Mouse (Mus musculus): ENCODE data around the gene Gpn2.

The Gpn2 gene

DNA sequence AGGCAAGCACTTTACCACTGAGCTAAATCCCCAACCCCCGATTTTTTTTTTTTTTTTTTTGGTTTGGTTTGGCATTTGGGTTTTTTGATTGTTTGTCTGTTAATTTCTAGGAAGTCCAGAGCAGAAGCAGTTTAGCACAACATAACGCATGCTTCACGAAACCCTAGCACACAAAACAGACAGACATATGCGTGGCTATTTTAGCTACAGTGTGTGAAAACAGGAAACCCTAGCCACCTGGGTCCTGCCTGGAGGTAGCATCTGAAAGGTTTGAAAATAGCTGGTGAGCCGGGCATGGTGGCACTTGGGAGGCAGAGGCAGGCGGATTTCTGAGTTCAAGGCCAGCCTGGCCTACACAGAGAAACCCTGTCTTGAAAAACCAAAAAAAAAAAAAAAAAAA is 11.9 kb downstream of the Gpn2 start:
- DNase-seq, result no peak

DNA sequence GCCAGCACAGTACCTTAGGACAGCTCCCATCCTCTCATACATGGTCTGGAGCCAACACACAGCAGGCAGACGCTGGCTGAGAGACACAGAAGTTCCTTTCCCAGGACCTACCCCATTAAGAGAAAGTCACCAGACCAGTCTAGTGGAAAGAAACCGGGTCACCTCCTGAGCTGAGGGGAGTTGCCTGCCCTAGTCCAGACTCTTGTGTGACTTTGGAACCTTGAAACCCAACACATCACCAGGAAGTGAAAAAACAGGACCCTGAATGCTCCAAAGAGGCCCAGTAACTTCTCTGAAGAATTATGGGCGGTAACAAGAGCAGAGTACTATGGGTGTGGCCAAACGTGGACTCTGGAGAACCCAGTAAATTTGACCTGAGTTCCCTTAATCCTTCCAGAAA is 14.5 kb downstream of the Gpn2 start:
- no peak for DNase-seq

DNA sequence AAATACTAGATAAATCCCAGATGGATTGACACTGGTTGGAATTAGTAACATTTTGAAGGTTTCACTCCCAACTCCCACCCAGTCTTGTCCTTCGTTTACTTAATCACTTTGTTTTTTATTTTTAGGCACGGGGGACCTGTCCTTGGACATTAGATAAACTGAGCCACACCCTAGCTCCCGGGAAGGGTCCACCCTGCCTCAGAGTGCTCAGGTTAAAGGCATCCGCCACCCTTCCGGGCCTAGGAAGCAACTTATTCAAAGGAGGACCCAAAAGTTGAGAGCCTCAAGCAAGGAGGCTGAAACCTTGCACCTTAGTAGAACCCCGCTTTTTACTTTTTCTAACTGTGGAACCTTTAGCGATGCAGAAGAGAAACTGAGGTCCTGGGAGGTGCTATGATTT is 15.0 kb downstream of the Gpn2 start:
- no peak for DNase-seq

DNA sequence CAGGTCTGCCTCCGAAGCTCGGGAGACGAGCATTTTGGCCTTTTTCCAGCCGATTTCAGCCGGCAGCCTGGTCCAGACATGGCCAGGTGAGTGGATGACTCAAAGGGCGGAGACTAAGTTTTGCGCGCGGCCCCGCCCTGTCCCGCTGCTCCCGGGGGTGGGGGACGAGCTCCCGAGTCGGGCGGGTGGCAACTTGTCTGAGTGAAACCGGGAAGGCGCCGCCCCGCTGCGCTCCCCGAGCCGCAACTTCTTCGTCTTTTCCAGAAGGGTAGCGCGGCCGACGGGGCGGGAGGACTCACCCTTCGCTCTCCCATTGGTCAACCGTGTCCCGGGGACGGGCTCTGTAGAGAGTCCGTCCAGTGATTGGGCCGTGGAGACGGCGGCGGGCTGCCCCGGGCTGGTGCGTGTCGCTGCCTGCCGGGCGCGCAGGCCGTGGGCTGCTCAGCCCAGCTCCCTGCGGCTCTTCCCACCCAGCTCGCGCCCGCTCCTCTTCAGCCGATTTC is 15.5 kb downstream of the Gpn2 start:
- peak; percentile 84 for DNase-seq

DNA sequence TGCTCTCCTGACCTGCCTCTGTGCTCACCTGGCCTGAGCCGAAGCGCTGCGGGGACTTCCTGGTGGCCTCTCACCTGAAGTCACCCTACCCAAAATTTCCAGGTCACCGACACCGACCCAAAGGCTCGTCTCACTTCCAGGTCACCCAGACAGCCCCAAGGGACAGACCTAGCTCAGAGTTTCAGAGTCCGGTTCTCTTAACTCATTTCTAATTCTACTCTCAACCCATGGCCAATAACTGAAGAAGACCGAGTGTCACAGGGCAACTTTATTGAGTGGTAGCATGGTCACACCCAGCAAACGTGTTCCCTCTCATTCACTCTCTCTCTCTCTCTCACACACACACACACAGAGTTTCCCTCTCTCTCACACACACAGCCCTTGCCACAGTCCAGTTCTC is 16.1 kb downstream of the Gpn2 start:
- DNase-seq, result no peak

DNA sequence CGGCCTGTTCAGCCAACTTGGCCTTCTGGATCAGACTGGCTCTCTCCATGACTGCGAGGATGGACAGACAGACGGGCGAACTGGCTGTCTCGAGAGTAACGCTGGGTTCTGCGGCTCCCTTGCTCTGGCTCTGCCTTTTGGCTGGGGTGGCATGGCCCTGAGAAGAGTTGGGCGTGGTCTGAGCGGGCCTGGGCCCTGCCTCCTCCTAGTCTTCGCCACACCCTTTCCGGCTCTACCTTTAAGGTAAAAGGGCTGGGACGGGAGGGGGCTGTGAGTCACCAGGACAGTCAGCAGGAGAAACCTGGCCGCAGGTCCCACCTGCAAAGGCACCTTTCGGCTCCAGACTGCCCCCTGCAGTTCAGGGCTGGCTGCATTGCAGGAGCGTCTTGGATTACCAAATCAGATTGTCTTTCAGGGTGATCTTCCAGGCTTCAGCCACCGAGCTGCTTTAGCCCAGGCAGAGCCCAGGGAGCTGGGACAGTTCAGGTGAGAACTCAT is 17.6 kb downstream of the Gpn2 start, which contains the start of gene Sfn:
Gene Sfn, minus strand, starts transcription at position 448 of the 498 bp plus-strand sequence.
- no peak for DNase-seq

DNA sequence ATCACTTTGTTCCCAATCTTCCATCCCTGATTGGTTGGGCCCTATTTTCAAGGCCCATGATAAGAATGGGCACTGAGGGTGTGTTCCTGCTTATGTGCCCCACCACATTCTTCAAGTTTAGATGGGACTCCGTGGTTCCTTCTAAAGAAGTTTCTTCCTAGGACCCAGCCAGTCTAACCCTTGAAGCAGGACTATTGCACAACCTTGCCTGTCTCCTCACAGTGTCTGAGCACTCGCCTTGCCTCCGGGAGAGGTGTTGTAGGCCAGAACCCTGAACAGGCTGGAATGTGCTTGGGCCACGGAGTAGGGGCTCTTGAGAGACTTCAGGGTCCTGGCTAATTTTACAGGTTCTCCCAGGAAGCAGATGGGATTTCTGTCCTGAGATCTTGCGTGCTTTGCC is 18.9 kb downstream of the Gpn2 start:
- no peak for DNase-seq

DNA sequence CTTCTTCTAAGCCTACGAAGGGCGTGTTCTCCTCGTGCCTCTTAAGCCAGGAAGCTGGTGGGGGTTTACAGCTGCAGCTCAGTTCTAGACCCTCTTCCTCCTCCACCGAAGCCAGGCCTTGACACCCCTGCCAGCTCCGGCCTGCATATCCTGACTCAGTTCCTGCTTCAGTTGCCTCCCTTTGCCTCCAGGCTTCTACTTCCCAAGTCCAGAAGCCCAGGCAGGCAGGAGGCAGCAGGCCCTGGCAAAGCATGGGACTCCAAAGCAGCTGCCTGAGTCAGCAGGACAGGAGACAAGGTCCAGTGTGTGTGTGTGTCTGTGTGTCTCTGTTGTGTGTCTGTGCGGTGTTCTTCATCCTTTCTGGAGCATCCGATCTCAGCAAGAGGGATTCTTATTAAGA is 20.0 kb downstream of the Gpn2 start:
- DNase-seq, result no peak

DNA sequence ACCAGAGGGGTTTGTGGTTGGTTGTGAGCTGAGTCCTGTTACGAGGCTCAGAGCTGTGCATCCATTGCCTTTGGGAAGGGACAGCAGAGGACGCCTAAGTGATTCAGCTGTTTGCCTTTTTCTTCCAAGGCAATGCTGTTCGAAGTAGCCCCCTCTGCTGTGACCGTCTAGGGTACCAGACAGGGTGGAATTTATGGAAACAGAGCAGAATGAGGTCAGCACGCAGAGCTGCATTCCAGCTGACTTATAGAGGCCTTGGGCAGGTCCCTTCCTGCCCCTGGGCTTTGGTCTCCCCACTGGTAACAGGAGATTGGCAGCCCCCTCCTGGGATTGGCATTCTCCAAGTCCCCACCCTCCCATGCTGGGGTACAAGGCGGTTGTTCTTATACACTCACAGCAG is 20.7 kb downstream of the Gpn2 start:
- DNase-seq, result no peak

DNA sequence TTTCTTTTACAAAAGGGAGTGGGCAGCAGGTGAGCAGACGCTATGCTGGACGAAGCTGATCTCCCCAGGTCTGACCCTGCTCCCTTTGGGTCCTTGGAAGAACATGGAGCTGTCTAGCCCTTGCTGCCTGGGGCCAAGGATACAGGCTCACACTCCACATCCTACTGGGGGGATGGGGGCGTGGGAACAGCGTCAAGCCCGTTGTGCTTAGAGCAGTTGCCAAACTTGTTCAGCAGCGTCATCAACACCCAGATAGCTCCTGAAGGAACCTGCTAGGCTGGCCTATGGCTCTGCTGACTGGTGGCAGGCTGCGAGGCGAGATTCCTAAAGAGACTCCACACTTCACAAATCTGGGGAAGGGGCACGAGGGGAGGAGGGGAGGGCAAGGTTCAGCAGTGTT is 21.2 kb downstream of the Gpn2 start:
- no peak for DNase-seq

DNA sequence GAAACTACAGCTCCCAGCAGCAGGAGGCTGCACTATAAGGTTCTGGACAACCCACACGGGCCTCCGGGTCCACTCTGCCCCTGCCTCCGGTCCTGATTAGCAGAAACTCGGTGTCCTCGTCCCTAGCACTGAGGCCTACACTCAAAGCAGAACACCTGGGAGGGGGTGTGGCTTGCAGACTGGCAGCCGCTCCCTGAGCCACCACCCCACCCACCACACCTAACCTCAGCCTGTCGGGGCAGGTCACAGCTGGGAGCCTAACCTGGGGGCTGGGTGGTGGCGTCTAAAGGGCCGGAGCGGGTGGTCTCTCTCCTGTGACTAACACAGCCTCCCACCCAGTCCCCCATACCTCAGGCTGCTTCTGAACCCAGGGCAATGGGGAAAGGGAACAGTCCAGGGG is 23.1 kb downstream of the Gpn2 start:
- no peak for DNase-seq

DNA sequence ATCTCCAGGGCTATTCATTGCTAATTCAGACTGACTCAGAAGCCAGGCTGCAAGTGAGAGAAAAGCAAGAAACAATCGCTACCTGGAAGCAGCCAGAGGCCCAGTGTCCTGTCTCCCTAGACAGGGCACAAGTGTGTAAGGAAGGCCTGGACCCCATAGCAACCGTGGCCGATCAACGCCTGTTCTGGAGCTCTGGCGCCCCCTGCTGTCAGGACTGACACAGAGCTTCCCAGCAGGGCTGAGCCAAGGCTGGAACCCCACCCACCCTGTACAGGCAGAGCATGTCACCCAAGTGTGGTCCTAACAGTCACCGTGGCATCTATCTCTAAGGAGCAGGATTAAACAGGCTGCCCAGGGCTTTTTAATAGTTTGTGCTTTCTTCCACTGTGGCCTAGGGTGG is 25.6 kb downstream of the Gpn2 start:
- DNase-seq, result peak; percentile 58

DNA sequence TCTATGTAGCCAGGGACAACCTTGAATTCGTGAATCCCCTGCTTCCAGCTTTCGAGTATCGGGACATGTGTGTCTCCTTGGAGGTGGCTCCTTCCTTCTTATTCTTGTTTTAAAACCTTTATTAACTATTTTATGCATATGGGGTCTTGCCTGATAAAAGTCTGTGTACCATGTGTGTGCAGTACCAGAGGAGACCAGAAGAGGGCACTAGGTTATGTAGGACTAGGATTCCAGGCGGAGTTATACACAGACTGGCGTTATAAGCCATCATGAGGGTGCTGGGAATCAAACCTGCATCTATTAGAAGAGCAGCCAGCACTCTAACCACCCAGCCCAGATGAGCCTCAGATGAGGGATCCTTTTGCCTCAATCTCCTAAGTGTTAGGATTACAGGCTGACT is 27.7 kb downstream of the Gpn2 start:
- DNase-seq, result no peak

DNA sequence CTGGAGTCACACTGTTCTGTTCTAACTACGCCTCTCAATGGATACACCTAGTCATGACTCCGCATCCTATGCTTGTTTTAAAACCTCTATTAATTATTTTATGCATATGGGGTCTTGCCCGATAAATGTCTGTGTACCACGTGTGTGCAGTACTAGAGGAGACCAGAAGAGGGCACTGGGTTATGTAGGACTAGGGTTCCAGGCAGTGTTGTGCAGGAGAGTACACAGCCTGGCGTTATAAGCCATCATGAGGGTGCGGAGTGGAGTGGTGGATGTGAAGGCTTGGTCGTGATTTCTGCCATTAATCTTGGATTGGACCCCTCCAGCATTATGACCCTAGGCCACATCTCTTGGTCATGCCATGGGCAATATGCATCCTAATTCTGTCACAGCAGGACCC is 28.3 kb downstream of the Gpn2 start:
- no peak for DNase-seq

DNA sequence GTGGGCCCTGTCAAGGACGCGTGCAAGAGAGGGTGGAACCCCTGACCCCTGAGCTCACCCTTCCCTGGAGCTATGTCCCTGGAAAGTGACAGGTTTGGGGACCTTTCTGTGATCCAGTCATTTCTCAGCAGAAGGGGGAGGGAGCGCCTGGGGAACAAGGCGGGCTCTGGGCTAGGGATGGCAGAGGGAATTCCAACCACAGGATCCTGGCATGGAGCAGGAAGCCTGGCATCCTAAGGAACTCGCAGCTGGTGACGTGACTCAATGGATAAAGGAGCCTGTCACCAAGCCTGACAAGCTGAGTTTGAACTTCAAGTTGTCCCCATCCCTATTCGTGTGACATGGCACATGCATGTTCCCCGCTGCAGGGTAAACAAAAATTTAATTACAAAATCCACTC is 28.9 kb downstream of the Gpn2 start:
- DNase-seq, result no peak

DNA sequence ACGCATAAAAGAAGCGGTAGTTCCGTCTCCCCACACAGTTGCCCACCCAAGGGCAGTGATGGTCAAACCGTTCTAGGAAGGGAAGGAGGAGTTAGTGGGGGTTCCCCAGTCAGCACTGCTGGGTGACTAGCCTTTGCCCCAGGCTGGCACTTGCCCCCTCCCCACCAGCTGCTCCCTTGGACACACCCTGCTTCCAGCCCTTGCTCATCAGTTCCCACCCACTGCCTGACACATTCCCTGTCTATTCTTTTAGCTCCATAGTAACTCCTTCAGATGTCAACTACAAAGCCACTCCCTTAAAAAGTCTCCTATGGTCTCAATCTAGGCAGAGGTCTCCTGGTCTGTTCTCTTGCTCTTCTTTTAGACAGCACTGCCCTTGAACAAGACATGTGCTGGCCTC is 29.7 kb downstream of the Gpn2 start:
- DNase-seq, result no peak

DNA sequence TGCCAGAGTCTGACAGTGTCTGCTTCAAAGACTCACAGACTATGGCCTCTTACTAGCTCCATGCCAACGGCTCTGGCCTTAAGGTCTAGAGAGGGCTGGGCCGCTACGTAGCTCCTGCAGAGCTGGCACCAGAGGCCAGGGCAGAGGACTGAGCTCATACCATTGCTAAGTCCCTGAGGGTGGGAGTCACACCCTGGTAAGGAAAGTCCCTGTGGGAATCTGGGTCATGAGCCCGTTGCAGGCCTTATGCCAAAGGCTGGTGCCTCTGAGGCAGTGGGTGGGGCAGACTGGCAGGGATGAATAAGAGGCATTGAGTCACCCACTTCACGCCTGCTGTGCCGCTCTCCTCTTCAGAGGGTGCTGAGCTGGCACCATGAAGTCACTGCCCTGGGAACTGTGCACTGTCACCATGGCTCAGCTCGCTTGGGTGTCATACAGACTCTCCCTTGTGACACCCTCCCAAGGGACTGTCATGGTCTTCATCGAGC is 30.2 kb downstream of the Gpn2 start:
- DNase-seq, result peak; percentile 71

DNA sequence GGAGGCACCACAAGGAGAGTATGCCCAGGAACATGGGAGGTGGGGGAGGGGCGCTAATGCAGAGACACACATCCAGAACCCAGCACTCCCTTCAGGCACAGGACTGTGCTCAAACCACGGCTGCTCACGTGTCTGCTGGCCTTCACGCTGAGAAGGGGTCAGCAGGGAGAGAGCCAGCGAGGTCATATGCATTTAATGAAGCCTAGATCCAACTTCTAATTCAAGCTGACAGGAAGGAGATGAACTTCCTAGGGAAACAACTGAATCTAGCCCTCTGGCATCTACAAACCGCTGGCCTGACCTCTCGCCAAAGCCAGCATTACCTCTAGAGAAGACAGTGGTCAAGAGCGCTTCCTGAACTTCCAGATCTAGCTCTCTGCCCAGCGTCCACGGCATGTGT is 31.3 kb downstream of the Gpn2 start:
- DNase-seq, result no peak

DNA sequence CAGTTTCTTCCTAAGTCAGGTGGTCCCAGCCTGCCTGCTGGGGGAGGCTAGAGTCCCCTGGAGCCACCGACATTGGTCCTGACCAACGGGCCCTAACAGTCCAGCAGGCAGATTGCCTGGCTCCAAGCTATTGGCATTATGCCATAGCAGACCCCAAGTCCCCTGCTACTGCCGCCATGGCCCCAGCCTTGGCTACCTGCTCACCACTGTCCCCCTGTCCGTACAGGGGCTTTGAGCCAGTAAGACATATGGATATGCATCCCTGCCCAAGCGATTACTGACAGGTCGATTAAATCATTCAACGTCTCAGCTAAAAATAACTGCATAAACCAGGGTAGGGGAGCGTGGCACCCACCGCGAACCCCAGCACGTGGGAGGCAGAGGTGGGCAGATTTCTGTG is 33.8 kb downstream of the Gpn2 start:
- no peak for DNase-seq

DNA sequence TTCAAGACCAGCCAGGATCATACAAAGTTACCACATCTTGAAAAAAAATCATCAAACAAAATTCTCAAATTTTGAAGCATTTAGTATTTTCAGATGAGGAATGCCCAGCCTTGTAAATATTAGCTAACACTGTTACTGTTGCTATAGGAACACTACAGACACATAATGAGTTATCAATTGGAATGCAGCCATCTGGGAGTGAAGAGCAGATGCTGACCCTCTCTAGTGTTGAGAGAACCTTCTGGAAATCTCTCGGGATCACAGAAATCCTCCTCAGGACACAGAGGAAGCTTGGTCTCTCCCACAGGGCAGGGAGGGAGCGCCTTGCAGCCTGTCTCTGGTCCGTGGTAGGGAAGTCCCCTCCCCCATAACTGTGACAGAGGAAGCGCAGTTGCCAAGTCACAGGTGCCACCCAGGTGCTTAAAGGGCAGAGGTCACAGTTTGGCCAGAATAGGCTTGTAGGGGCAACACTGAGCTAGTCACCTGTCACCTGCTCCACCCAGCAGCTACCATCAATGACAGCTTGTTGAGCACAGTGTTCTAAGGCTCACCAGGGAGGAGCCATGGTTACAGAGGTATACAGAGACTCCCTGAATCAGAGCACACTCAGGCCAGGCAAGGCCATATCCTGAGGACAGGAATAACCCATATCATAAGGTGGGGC is 35.4 kb downstream of the Gpn2 start:
- no peak for DNase-seq

DNA sequence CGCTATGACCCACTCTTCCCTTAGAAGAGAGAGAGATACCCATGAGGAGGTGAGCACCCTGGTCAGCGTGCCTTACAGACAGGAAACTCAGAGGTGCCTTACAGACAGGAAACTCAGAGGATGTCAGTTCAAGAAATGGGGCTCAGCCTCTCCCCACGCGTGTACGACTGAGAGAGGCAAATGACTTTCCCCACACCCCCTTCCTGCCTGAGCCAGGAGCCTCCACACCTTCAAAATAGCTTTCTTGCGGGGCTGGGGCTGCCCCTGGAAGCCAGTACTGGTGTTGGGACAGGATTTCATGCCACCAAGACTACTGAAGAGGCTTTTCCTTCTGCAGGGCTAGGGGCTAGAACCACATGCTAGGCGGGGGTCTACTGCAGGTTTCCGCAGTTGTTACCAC is 36.5 kb downstream of the Gpn2 start:
- no peak for DNase-seq

DNA sequence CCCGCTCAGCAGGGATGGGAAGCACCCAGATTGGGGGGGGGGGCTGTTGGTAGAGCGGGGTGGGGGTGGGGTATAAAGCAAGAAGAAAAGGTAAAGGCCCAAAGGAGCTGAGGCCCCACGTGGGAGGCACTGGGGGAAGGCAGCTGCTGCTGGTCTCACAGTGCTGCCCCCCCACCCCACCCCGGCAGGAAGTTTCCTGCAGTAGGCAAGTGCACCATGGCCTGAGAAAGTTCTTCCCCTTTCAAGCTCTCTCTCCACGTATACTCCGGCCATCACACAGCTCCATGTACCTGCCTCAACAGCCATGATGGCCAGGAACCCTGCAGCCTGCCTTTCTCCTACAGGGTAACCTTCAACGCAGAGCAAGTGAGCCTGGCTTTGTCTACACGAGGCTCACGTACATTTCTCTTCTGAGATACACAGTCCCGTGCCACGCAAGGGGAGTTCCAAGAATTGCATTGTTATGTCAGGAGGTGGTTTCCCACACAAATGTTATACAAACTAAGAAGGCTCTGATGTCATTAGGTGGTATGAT is 38.1 kb downstream of the Gpn2 start:
- DNase-seq, result no peak

DNA sequence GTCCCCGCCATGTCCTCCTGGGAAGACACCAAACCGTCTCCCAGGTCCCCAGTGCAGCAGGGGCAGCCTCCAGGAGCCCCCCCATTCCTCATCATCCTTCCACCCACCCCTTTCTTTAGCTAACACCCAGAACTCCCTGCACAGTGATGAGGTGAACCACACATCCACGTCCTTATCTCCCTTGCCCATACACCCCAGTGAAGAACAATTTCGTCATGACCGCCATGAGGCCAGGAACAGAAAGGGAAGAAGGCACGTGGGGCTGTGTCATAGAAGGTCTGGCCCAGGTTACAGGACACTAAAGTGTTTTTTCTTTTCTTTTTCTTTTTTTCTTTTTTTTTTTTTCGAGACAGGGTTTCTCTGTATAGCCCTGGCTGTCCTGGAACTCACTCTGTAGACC is 40.7 kb downstream of the Gpn2 start:
- DNase-seq, result no peak

DNA sequence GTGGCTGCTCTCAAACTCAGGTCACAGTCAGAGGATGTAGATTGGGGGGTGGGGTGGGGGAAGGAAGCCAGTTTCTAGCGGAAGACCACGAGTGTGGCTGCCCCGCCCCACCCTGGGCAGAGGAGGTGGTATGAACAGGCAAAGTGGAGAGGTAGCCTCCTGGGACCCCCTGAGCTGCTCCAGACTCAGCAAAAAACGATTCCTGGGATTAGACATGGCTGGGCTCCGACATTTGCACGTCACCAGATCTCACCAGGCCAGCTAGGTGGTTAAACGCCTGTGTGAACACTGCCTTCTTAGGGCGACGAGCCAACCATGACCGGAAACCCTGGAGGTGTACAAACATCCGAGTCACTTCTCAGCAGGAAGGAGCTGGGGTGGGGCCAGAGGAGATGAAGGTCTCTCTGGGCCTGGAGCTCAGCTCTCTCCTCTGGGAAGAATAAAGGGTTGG is 41.5 kb downstream of the Gpn2 start:
- no peak for DNase-seq

DNA sequence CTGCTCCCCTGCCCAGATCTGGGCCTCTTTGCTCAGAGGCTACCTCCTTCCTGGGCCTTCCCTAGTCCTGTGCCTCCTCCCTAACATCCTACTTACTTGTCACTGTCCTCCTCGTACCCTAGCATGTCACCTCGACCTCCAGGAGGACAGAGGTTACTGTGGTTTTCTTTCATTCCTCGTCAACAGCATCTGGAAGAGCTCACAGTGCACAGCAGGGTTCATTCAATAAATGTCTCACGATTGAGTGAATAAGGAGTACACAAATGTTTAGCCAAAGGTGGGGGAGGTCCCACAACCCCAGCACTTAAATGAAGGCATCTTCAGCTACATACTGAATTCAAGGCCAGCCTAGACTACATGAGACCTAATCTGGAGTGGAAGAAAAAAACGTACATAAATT is 42.1 kb downstream of the Gpn2 start:
- DNase-seq, result no peak
